Mouse (Mus musculus) limb, embryonic 15.5 days (tissue): ENCODE measurements around the gene Dzip3. TPM values are rescaled to one million over a fixed set of nuclear protein-coding genes. Genes with fewer than 3 reads are reported as not detected.

ENCODE experiments used
- ATAC-seq: fragments of 200-750 bp; cut with Nextera tagmentation; 2 replicates; pipeline ENCODE4 v1.8.0; 2017; ENCODE audit warnings: low read depth, moderate TSS enrichment; ENCODE audit not compliant: insufficient number of reproducible peaks, low FRiP score, low TSS enrichment
- H3K27ac ChIP-seq: fragments of 300-500 bp; sonication (generic); 2 replicates; pipeline ENCODE4 v1.5.1; 2015; ENCODE audit warnings: moderate library complexity, mild to moderate bottlenecking, inconsistent platforms
- H3K27me3 ChIP-seq: fragments of 300-500 bp; sonication (generic); 2 replicates; pipeline ENCODE4 v1.6.1; 2015; ENCODE audit warnings: inconsistent platforms
- H3K36me3 ChIP-seq: fragments of 300-500 bp; sonication (generic); 2 replicates; pipeline ENCODE4 v1.6.1; 2015; ENCODE audit warnings: inconsistent platforms
- H3K4me1 ChIP-seq: fragments of 300-500 bp; sonication (generic); 2 replicates; pipeline ENCODE4 v1.6.1; 2015; ENCODE audit warnings: inconsistent platforms
- H3K4me2 ChIP-seq: fragments of 300-500 bp; sonication (generic); 2 replicates; pipeline ENCODE4 v1.6.1; 2015; ENCODE audit warnings: mild to moderate bottlenecking, inconsistent platforms
- H3K4me3 ChIP-seq: fragments of 300-500 bp; sonication (generic); 2 replicates; pipeline ENCODE4 v1.5.1; 2015; ENCODE audit warnings: mild to moderate bottlenecking, inconsistent platforms
- H3K9ac ChIP-seq: fragments of 300-500 bp; sonication (generic); 2 replicates; pipeline ENCODE4 v1.6.1; 2015; ENCODE audit warnings: inconsistent platforms
- H3K9me3 ChIP-seq: fragments of 300-500 bp; sonication (generic); 2 replicates; pipeline ENCODE4 v1.6.1; 2016; ENCODE audit warnings: inconsistent platforms
- WGBS: fragments of 180-500 bp; shearing (Covaris S2); methylation state at CpG from one replicate; pipeline ENCODE4 v1.1.7; 2015; 5-methylcytosine and 5-hydroxymethylcytosine counted together
- polyA plus RNA-seq: library from polyadenylated mRNA; unstranded; fragments of >200 nt; fragmentation: Nextera tagmentation; extraction: Ambion mirVana; gene quantifications from 2 replicates; pipeline ENCODE4 v1.2.1, GENCODE M21; 2015

Gene Dzip3
- 25.6 and 28.5 TPM in 2 replicates for polyA plus RNA-seq

GRCm38 (mm10) chr16:48993559-48994342, at the start of gene Dzip3, which contains the start of gene Cip2a:
TSS of gene Dzip3 (minus strand) at chr16:48994165.
TSS of gene Cip2a (plus strand) at chr16:48994185.
- peak within 1 kb of the TSS; percentile 79 for H3K4me2 ChIP-seq
- no peaks in the 10 kb centered on the region for H3K27me3 ChIP-seq
- peak within 1 kb of the TSS; percentile 95 for H3K27ac ChIP-seq
- H3K9ac ChIP-seq = peak within 1 kb of the TSS; percentile 98
- ATAC-seq = peak; percentile 97
- H3K9me3 ChIP-seq = no peaks in the 10 kb centered on the region
- H3K4me1 ChIP-seq = peaks cover 8% of the 10 kb centered on the region; the same call in 1 of the 2 replicates
- under 1% methylated on average over 74 of the region's 74 CpGs for WGBS
- H3K4me3 ChIP-seq = peak within 1 kb of the TSS; percentile 89
- 0 out of 2 replicates have a peak, but pooled peaks cover 3% of the 10 kb centered on the region for H3K36me3 ChIP-seq

GRCm38 (mm10) chr16:49040554-49041221, 46.7 kb upstream of the Dzip3 start:
- no peak for ATAC-seq

GRCm38 (mm10) chr16:49037771-49038170, 43.8 kb upstream of the Dzip3 start:
- Histone ChIP-seq H3K9ac (no peak overlapping the region), H3K4me2 (no peak overlapping the region), H3K4me1 (no peaks in the 10 kb centered on the region), H3K4me3 (no peak overlapping the region), H3K27me3 (no peaks in the 10 kb centered on the region), H3K9me3 (no peaks in the 10 kb centered on the region), H3K36me3 (no peaks in the 10 kb centered on the region), H3K27ac (no peak overlapping the region)
- ATAC-seq = no peak
- 75% methylated on average over 4 of the region's 4 CpGs for WGBS

More at GRCm38 (mm10) chr16:49040554-49041221, 46.7 kb upstream of the Dzip3 start:
- H3K36me3 ChIP-seq = no peaks in the 10 kb centered on the region
- H3K4me3 ChIP-seq = no peak overlapping the region
- no peak overlapping the region for H3K27ac ChIP-seq
- H3K9me3 ChIP-seq = no peaks in the 10 kb centered on the region
- no peaks in the 10 kb centered on the region for H3K4me1 ChIP-seq
- no peak overlapping the region for H3K9ac ChIP-seq
- H3K4me2 ChIP-seq = no peak overlapping the region
- no peaks in the 10 kb centered on the region for H3K27me3 ChIP-seq
- whole genome bisulfite sequencing = 74% methylated on average over 3 of the region's 3 CpGs

- Histone ChIP-seq H3K36me3 (no peaks in the 10 kb centered on the region), H3K27ac (no peak overlapping the region), H3K4me1 (no peaks in the 10 kb centered on the region), H3K9me3 (no peaks in the 10 kb centered on the region), H3K9ac (no peak overlapping the region), H3K4me2 (no peak overlapping the region), H3K4me3 (no peak overlapping the region), H3K27me3 (no peaks in the 10 kb centered on the region)
- ATAC-seq = no peak
- WGBS = 63% methylated on average over 4 of the region's 4 CpGs
Observed at GRCm38 (mm10) chr16:49035852-49036251, 41.9 kb upstream of the Dzip3 start.

GRCm38 (mm10) chr16:49016620-49017332, 22.8 kb upstream of the Dzip3 start:
- Histone ChIP-seq H3K27ac (no peak overlapping the region), H3K4me1 (no peaks in the 10 kb centered on the region), H3K9ac (no peak overlapping the region), H3K36me3 (peaks cover 18% of the 10 kb centered on the region), H3K4me2 (no peak overlapping the region), H3K4me3 (no peak overlapping the region), H3K27me3 (no peaks in the 10 kb centered on the region), H3K9me3 (no peaks in the 10 kb centered on the region)
- WGBS = 61% methylated on average over 5 of the region's 5 CpGs
- no peak for ATAC-seq

- Histone ChIP-seq H3K27me3 (no peaks in the 10 kb centered on the region), H3K9ac (no peak overlapping the region), H3K36me3 (peaks cover 32% of the 10 kb centered on the region), H3K4me2 (no peak overlapping the region), H3K9me3 (no peaks in the 10 kb centered on the region), H3K27ac (no peak overlapping the region), H3K4me3 (no peak overlapping the region), H3K4me1 (no peaks in the 10 kb centered on the region)
- no peak for ATAC-seq
- 93% methylated on average over 5 of the region's 5 CpGs for WGBS
Observed at GRCm38 (mm10) chr16:49004151-49004550, 10.2 kb upstream of the Dzip3 start.

- peak overlapping the region; percentile 89 for H3K4me3 ChIP-seq
- H3K36me3 ChIP-seq = peaks cover 6% of the 10 kb centered on the region
- no peaks in the 10 kb centered on the region for H3K27me3 ChIP-seq
- peak overlapping the region; percentile 98 for H3K9ac ChIP-seq
- ATAC-seq = peak; percentile 31; the same call in 1 of the 2 replicates
- no peak overlapping the region for H3K27ac ChIP-seq
- no peaks in the 10 kb centered on the region for H3K9me3 ChIP-seq
- H3K4me2 ChIP-seq = peak overlapping the region; percentile 79
- H3K4me1 ChIP-seq = peaks cover 8% of the 10 kb centered on the region; the same call in 1 of the 2 replicates
- WGBS = under 1% methylated on average over 18 of the region's 18 CpGs
Observed at GRCm38 (mm10) chr16:48994343-48994693, 353 bp upstream of the Dzip3 start.

GRCm38 (mm10) chr16:48993231-48993558, 770 bp downstream of the Dzip3 start:
- Histone ChIP-seq H3K9ac (peak overlapping the region; percentile 98), H3K36me3 (0 out of 2 replicates have a peak, but pooled peaks cover 2% of the 10 kb centered on the region), H3K4me2 (peak overlapping the region; percentile 49), H3K4me3 (peak overlapping the region; percentile 89), H3K9me3 (no peaks in the 10 kb centered on the region), H3K4me1 (peaks cover 8% of the 10 kb centered on the region; the same call in 1 of the 2 replicates), H3K27ac (peak overlapping the region; percentile 95), H3K27me3 (no peaks in the 10 kb centered on the region)
- WGBS = 2% methylated on average over 9 of the region's 9 CpGs
- no peak for ATAC-seq

- H3K4me1 ChIP-seq = peaks cover 8% of the 10 kb centered on the region; the same call in 1 of the 2 replicates
- no peak overlapping the region for H3K27ac ChIP-seq
- H3K4me3 ChIP-seq = peak overlapping the region; percentile 89
- H3K36me3 ChIP-seq = 0 out of 2 replicates have a peak, but pooled peaks cover 2% of the 10 kb centered on the region
- no peaks in the 10 kb centered on the region for H3K9me3 ChIP-seq
- H3K4me2 ChIP-seq = peak overlapping the region; percentile 49
- no peaks in the 10 kb centered on the region for H3K27me3 ChIP-seq
- no peak for ATAC-seq
- no peak overlapping the region for H3K9ac ChIP-seq
- 42% methylated on average over 10 of the region's 10 CpGs for WGBS
Observed at GRCm38 (mm10) chr16:48992437-48993230, 1.3 kb downstream of the Dzip3 start.

GRCm38 (mm10) chr16:48989700-48990099, 4.3 kb downstream of the Dzip3 start:
- H3K27me3 ChIP-seq = no peaks in the 10 kb centered on the region
- ATAC-seq = no peak
- no peaks in the 10 kb centered on the region for H3K9me3 ChIP-seq
- H3K4me1 ChIP-seq = peaks cover under 1% of the 10 kb centered on the region; the same call in 1 of the 2 replicates
- H3K9ac ChIP-seq = no peak overlapping the region
- H3K4me2 ChIP-seq = no peak overlapping the region
- no peak overlapping the region for H3K27ac ChIP-seq
- 0 out of 2 replicates have a peak, but pooled peaks cover 2% of the 10 kb centered on the region for H3K36me3 ChIP-seq
- no peak overlapping the region for H3K4me3 ChIP-seq

GRCm38 (mm10) chr16:48985034-48985627, 8.8 kb downstream of the Dzip3 start:
- Histone ChIP-seq H3K4me1 (no peaks in the 10 kb centered on the region), H3K27me3 (no peaks in the 10 kb centered on the region), H3K27ac (no peak overlapping the region), H3K36me3 (peaks cover 4% of the 10 kb centered on the region), H3K4me2 (no peak overlapping the region), H3K4me3 (no peak overlapping the region), H3K9ac (no peak overlapping the region), H3K9me3 (no peaks in the 10 kb centered on the region)
- no peak for ATAC-seq
- 52% methylated on average over 5 of the region's 5 CpGs for WGBS
